Mouse (Mus musculus): ENCODE results near the gene Ptpn9.
A peak's percentile ranks its signal among the peaks of the same experiment; 100 is the strongest.

Ptpn9 gene

DNA sequence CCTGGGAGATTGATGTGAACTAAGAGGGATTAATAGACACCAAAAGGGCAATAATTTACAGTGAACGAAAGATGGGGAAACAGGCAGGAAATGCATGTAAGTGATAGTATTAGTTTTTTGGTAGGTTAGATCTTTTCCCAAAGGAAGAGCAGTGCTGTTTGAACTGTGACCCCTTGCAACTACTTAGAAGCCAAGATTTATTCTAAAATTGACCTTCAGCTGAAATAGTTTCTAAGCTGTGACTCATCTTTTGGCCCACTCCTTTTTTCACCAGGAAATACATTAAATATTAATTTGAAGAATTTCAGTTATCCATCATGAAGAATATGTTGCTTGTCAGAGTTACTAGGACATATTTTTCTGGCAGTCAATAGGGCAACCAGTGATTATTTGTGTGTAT lies 19.0 kb downstream of the Ptpn9 start:
- no peak for DNase-seq (ENCODE audit: extremely low read depth, insufficient read length, low spot score)

- no peak for DNase-seq (ENCODE audit: extremely low read depth, insufficient read length, low spot score)
Measured at GRCm38 (mm10) chr9:57014766-57015165, 20.0 kb downstream of the Ptpn9 start.

- DNase-seq (ENCODE audit: extremely low read depth, insufficient read length, low spot score), result no peak
Measured at GRCm38 (mm10) chr9:57017631-57018030, 22.9 kb downstream of the Ptpn9 start.

GRCm38 (mm10) chr9:57031756-57032155 lies 37.0 kb downstream of the Ptpn9 start:
- DNase-seq (ENCODE audit: extremely low read depth, insufficient read length, low spot score), result peak; percentile 8

DNA sequence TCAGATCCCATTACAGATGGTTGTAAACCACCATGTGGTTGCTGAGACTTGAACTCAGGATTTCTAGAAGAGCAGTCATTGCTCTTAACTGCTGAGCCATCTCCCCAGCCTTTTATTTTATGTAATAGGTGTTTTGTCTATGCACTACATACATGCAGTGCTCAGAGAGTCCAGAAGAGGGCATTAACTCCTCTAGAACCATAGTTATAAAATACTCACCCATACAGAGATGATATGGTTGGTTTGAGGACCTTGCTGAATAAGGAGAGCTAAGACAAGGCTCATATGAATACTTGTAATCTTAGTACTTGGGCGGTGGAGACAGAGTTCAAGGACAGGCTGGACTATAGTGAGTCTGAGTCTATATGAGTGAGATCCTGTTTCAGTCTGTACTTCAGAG lies 61.5 kb downstream of the Ptpn9 start:
- DNase-seq (ENCODE audit: extremely low read depth, insufficient read length, low spot score), result peak; percentile 21

DNA sequence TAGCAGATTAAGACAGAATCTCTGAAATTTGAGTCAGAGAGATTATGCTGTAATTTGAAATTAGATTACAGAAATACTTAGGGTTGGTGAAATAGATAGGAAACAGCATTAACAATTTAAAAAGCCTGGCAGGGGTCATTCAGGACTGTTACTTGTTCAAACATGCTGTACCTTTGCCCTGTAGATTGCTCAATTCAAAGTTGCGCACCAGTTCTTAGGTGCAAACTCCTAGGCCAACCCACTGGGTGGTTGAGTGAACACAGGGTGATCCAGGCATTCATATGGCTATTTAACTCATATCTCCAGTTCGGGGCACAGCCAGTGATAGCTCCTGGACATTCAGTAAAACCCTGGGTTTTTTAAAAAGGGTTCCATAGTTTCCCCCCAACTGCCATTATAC lies 69.4 kb downstream of the Ptpn9 start:
- DNase-seq (ENCODE audit: extremely low read depth, insufficient read length, low spot score), result no peak

DNA sequence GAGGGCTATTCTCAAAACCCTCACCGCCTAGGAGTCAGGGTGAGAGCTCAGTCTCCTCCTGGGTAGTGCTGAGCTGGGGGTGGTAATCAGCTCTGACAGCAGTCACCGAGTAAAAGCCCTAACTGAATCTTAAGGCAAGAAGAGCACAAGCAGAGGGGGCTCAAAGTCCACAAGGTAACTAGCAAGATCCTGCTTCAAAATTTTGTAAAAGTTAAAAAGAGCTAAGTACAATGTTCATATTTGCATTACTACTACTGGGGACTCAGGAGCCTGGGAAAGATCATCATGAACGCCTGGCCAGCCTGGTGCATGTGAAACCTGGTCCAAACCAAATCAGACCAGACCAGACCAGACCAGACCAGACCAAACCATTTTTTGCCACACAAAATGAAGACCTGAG lies 73.5 kb downstream of the Ptpn9 start:
- DNase-seq (ENCODE audit: extremely low read depth, insufficient read length, low spot score), result no peak

DNA sequence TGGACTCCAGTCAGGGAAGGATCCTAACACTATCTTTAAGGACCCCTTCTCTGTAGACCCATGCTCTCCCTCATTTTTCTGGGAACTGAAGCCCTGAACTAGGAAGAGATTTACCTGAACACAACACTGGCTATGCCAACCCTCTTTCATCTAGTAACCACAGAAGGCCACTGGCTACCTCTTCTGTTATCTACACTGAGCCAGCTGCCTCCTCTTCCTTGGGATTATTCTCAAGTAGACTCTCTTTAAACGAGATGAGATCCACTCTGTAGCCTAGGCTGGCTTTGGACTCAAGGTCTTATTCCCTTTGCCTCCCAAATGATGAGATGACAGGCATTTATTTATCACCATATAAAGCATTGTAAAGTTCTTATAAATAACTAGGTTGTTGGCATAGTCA lies 75.5 kb downstream of the Ptpn9 start:
- no peak for DNase-seq (ENCODE audit: extremely low read depth, insufficient read length, low spot score)

DNA sequence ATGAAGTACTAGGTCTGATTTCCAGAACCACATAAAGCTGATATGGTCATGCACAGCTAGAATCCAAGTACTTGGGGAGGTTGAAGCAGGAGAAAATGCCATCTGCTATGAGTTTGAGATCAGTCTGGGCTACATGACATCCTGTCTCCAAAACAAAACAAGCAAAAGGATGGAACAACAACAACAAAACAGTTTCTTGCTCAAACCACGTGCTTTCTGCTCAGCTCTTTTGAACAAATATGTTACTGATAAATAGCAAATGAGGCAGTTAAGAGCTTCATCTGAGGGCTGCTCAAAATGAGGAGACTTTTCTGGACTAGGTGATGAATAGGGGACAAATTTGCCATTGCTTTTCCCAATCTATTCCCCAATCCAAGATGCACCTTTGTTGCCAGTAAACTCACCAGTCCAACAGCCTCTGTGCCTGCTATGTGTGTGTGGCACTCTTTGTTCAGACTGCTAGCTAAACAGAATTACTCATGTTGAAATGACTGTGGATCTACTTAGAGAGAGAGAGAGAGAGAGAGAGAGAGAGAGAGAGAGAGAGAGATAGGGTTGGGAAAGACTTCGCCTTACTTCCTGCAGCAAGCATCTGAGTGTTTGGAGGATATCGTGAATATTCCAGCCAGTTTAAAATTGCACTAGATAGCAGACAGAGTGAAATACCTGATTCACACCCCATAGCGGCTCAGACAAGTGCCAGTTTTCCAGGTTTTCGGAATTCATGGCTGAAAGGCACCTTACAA lies 76.2 kb downstream of the Ptpn9 start:
- no peak for DNase-seq (ENCODE audit: extremely low read depth, insufficient read length, low spot score)

GRCm38 (mm10) chr9:57071801-57072351 lies 77.2 kb downstream of the Ptpn9 start, which contains the start of gene Sin3a:
TSS of gene Sin3a (plus strand) at chr9:57072040.
- DNase-seq (ENCODE audit: extremely low read depth, insufficient read length, low spot score), result peak; percentile 74

DNA sequence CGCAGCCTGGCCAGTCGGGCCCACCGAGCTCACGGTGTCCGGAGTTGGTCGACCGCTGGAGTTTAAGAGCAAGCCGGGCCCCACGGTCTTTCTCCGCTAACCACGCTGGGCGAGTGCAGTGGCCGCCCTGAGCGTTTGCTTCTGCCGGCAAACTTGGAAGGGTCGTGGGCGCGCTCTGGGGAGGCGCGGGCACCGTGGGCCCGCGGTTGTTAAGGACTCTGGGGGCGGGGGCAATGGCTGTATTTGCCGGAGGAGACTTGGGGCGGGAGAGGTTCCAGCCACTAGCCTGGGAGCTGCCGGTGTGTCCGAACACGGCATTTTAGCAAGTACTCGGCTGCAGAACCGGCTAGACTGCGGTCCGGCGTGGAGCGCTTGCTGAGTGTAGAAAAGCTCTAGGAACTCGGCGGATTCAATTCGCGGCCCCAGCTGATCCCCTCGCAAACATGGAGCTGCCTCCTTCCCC lies 77.8 kb downstream of the Ptpn9 start:
- DNase-seq (ENCODE audit: extremely low read depth, insufficient read length, low spot score), result no peak

DNA sequence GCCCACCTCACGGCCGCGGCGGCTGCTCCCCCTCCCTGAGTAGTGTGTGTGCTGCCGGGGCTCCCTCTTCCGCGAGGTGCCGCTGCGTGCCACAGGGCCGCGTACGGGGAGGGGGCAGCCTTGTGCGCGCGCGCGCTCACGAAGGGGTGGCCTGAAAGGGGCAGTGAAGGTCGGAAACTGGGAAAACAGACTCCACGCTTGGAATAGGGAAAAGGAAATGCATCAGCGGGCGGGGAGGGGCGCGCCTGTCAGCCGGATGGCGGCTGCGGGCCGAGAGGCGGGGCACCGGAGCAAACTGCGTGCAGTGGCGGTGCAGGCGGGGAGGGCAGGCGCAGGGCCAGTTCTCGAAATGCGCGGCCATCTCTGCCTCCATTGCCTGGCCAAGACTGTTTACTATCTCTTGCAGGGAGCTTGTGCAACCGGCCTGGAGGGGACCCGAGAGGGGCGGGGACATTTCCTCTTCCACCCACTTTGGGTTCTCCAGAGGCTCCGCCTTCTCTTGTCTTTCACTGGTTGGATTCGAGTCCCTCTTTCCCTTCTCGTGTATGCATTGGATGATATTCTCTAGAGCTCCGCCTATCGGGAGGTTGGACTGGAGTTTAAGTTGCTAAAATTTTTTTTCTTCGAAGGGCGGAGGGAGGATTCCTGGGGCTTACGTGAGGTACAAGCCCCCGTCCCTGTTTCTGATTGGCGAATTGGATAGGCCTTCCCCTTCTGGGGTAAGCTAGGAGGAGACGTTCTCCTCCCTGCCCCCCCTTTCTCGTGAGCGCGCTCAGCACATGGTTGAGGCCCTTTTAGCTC lies 78.5 kb downstream of the Ptpn9 start:
- DNase-seq (ENCODE audit: extremely low read depth, insufficient read length, low spot score), result peak; percentile 96

DNA sequence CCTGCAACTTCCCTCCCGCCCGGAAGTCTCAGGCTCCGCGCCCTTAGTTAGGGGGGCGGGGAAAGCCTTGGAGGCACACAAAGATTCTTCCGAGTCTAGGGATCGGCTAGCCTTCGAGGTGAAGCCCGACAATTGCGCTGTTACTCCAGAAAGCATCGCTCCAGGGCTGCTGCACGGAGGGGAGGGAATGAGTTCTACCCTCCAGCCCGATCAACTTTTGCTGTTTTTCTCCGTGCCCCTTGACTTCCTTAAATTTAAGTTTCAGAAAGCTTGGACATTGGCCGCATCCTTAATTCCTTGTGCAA lies 79.0 kb downstream of the Ptpn9 start:
- DNase-seq (ENCODE audit: extremely low read depth, insufficient read length, low spot score), result no peak

DNA sequence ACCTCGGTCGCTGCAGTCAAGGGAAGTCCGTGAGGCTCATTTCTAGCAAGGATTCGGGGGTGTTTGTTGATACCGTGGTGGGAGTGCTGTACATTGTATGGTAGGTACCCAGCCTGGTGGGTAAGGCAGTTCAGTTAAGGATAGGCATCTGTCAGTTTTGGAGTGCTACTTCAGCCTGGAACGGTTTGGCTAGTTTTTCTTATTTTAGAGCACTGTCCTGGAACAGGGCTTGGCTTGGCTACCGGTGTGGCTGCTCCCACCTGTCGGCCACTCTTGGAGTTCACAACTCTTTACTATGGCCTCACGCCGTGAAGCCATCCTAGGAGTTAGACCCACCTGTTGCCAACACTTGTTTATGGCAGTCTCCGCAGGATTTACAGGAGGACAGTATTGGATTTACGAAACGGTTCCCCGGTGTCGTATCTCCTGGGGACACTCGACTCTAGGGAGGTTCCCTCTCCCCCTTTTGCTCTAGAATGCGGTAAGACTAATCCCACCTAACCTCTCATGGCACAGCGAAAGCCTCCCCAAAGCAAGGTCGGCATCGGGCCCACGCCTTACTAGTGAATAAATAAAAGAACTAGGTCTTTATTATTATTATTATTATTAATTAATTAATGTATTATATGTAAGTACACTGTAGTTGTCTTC lies 79.6 kb downstream of the Ptpn9 start:
- DNase-seq (ENCODE audit: extremely low read depth, insufficient read length, low spot score), result peak; percentile 6

DNA sequence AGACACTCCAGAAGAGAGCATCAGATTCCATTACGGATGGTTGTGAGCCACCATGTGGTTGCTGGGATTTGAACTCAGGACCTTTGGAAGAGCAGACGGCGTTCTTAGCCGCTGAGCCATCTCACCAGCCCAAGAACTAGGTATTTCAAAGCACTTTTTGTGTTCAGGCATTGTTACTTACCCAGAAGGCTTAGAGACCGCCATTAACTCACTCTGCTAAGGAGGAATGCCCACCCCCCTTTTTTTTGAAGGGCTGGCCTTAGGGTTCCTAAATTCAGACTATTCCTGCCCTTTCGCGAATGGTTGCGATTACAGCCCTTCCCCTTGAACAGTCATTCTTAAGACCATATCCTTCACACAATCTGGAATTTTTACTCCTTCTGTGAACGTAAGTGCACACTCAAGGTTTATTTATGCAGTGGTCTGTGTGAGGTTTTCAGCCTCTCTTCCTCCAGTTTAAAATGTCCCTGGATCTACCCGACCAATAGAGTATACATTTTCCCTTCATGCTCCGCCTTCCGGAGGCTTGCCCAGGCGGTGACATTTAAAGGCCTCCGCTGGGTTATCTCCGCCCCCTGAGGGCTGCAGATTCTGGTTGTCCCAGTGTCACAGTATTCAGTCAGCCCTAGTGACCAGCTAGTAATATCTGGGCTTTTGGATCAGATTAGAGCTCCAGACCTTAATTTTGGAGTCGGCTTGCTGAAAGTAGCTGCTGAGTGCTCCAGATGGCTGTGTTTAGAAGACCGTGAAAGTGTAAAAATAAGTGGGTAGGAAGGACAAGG lies 80.3 kb downstream of the Ptpn9 start:
- DNase-seq (ENCODE audit: extremely low read depth, insufficient read length, low spot score), result no peak

DNA sequence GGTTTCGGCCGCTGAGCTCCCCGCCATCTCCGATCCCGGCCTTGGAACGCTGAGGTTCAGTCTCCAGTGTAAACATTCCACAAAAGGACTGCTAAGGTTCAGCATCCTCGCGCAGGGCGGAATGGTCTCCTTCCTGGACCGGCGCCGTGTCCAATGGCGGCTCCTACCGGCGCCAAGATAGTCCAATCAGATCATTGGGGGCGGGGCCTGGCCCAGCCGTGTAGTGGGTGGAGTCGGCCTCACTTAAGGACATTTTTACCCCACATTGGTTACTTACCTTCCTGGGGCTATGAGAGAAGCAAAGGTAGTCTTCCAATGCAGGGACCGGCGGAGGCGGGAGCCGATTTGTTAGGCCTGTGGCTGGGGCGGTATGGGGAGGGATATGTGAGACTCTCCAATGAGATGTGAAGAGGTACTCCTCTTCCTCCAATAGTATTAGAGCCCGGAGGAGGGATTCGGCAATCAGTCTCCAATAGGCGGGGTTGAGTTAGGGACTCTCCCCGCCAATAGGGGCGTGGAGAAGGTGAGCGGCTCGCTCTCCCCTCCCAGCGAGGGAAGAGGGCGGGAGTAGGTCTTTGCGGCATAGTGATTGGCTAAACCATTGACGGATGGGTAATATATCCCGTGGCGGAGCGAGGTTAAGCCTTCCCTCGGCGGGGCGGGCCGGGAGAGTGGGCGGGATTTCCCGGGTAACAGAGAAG lies 81.1 kb downstream of the Ptpn9 start:
- peak; percentile 97 for DNase-seq (ENCODE audit: extremely low read depth, insufficient read length, low spot score)

DNA sequence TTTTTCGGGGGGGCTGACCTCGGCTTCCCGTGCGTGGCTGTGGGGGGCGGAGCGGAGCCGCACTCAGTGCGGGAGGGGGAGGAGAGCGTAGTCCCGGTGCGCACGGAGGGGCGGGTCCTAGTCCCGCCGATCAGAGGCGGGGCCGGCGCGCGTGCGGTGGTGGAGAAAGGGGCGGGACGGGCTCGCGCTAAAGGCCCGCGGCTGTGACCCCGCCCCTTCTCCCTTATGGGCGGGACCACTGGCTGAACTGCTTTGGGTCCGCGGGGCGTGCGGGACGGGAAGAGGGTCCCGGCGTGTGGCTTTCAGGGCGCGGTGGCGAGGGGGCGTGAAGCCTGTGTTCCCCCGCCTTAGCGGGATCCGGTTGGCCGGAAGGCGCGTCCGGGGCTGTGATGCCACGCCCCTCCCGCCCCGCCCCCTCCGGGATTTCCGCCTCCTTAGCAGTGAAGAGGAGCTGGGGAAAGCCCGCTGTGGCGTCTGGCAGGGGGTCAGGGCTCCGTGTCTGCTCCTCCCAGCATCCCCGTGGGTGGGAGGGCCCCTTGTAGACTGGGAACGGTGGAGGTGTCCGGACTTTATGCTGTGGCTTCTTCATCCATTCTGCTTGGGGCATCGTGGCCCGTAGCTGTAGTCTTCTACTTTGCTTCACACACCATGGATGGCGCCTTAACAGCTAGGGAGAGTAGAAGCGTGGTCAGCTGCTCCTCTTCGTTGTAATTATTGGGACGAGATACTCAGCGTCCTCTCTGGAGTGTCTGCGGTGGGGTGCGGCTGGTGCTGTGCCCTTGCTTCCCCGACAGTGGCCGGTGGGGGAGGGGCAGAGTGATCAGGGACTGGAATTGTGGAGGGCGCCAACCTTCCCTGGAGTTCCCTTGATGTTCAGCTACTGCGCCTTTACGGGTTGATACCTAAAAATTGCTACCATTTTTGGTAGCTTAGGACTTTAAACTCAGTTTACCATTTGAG lies 82.3 kb downstream of the Ptpn9 start:
- DNase-seq (ENCODE audit: extremely low read depth, insufficient read length, low spot score), result peak; percentile 94

- DNase-seq (ENCODE audit: extremely low read depth, insufficient read length, low spot score), result no peak
Measured at GRCm38 (mm10) chr9:57082236-57082635, 87.5 kb downstream of the Ptpn9 start.

Measured in 3134 (cell line).